Mouse (Mus musculus) G1E (cell line): ENCODE data around the gene Ttf1. TPM values are rescaled to one million over a fixed set of nuclear protein-coding genes. Genes with fewer than 3 reads are reported as not detected.

Experiments
- ATAC-seq: 2 replicates; pipeline ENCODE4 v1.8.0; 2016; ENCODE audit warnings: mild to moderate bottlenecking; ENCODE audit not compliant: insufficient number of reproducible peaks, poor library complexity, low FRiP score, severe bottlenecking; ENCODE audit errors: extremely low read depth
- DNase-seq: peaks from one replicate; pipeline ENCODE4 v3.0.0; 2012; ENCODE audit warnings: low spot score
- H3K27me3 ChIP-seq: 2 replicates; pipeline ENCODE4 v1.6.1; 2012; ENCODE audit warnings: mild to moderate bottlenecking, low read length, inconsistent platforms; ENCODE audit not compliant: insufficient read depth
- H3K36me3 ChIP-seq: replicated peaks from 2 replicates; pipeline ENCODE3; 2012; ENCODE audit warnings: mild to moderate bottlenecking, inconsistent platforms
- H3K4me1 ChIP-seq: 2 replicates; pipeline ENCODE4 v1.6.1; 2012; ENCODE audit warnings: low read depth, low read length, inconsistent platforms, mixed read lengths; ENCODE audit not compliant: insufficient read depth
- H3K4me3 ChIP-seq: 2 replicates; pipeline ENCODE4 v1.5.1; 2012; ENCODE audit warnings: low read depth, mild to moderate bottlenecking, inconsistent platforms, low read length, moderate library complexity, mixed read lengths
- H3K9me3 ChIP-seq: replicated peaks from 2 replicates; pipeline ENCODE4 v1.6.1; 2012; ENCODE audit warnings: inconsistent platforms
- CTCF ChIP-seq: IDR thresholded peaks from 2 replicates; pipeline ENCODE4 v1.5.1; 2012; ENCODE audit warnings: low read depth, low read length, inconsistent platforms, mixed read lengths
- GATA1 ChIP-seq: IDR thresholded peaks from 2 replicates; pipeline ENCODE4 v1.6.1; 2012; ENCODE audit warnings: borderline replicate concordance, low read length, inconsistent platforms, mixed read lengths
- GATA2 ChIP-seq: IDR thresholded peaks from 2 replicates; pipeline ENCODE4 v1.6.1; 2012; ENCODE audit warnings: low read depth, low read length, inconsistent platforms, borderline replicate concordance
- POLR2AphosphoS5 ChIP-seq: IDR thresholded peaks from 2 replicates; pipeline ENCODE4 v1.6.1; 2012; ENCODE audit warnings: low read depth, low read length, inconsistent platforms; ENCODE audit not compliant: insufficient replicate concordance
- TAL1 ChIP-seq: conservative IDR thresholded peaks from 2 replicates; pipeline ENCODE4 v1.6.1; 2012; ENCODE audit warnings: low read depth, low read length, inconsistent platforms, mixed read lengths
- polyA plus RNA-seq: library from polyadenylated mRNA; stranded (reverse); fragments of >175 nt; gene quantifications from 2 replicates; pipeline ENCODE4 v1.2.3, GENCODE M21; 2012
- total RNA-seq, 2 experiments: library from RNA; stranded (forward) in 1 of 2; stranded (reverse) in 1 of 2; fragments of 200-1000 nt in 1 of 2; fragments of >200 nt in 1 of 2; fragmentation: Nextera tagmentation in 1 of 2; gene quantifications; 2 replicates each; pipeline ENCODE4 v1.2.3; 2014 to 2017

The Ttf1 gene
- total and polyA plus RNA-seq, 3 experiments, result 7.8 to 39.2 (median 21.5) TPM

DNA sequence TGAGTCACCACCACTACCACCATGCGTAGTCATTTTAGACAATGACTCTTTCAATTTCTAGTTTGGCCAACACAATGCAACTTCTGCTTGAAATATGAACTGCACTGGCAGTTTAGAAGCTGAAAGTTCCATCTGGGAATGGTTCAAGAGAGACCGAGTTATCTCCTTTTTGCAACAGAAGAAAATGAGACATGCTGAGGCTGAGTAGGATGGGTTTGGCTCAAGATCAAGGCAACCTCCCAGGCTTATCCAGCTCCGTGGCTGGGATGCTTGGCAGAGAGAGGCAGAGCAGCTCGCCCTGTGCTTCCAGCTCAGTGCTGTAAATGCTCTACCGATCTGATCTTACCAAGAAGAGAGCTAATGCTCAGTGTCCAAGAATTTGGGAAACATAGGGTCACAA lies 34.8 kb upstream of the Ttf1 start:
- DNase-seq, result no peak
- H3K4me1 ChIP-seq, result no peaks in the 10 kb centered on the region
- no peaks in the 10 kb centered on the region for H3K36me3 ChIP-seq
- no peaks in the 10 kb centered on the region for H3K9me3 ChIP-seq
- peaks cover 21% of the 10 kb centered on the region for H3K27me3 ChIP-seq
- TF ChIP-seq GATA2, result no peak
- TF ChIP-seq CTCF, result no peak
- no peak for TF ChIP-seq TAL1
- no peak for TF ChIP-seq GATA1
- no peak for TF ChIP-seq POLR2AphosphoS5
- ATAC-seq, result no peak
- no peak overlapping the region for H3K4me3 ChIP-seq

DNA sequence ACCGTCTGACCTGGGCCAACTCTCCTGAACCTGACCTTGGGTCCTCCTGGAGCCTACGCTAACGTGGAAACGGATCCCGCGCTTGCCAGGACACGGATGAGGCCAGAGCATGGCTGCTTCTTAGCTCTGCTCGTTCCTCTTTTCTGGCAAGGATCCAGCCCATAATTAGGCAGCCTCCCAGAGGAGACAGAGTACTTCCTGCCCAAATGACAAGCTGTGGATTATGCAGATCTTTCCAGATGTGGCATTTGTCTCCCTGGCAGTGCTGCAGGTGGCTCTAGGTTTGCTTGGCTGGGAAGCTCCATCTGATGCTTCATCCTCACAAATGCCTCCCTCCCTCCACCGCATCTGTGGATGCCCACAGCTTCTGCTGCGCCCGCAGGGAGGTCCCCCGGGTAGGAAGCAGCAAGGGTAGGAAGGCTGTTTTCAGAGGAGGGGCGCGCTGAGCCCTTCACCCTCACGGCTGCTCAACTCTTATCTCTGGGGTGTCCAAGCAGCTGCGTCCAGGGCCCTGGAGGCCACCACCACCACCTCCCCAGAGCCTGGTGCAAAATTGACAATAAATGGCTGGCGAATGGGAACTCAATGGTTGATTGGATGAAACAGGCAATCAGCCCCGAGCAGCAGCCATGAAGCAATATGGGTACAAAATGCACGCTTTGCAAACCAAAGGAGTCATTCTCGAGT lies 29.9 kb upstream of the Ttf1 start:
- Histone ChIP-seq H3K4me1 (no peaks in the 10 kb centered on the region), H3K4me3 (no peak overlapping the region), H3K9me3 (no peaks in the 10 kb centered on the region), H3K36me3 (no peaks in the 10 kb centered on the region), H3K27me3 (peaks cover 19% of the 10 kb centered on the region)
- TF ChIP-seq POLR2AphosphoS5 (no peak), GATA1 (no peak), CTCF (no peak), TAL1 (no peak), GATA2 (no peak)
- DNase-seq, result no peak
- no peak for ATAC-seq

DNA sequence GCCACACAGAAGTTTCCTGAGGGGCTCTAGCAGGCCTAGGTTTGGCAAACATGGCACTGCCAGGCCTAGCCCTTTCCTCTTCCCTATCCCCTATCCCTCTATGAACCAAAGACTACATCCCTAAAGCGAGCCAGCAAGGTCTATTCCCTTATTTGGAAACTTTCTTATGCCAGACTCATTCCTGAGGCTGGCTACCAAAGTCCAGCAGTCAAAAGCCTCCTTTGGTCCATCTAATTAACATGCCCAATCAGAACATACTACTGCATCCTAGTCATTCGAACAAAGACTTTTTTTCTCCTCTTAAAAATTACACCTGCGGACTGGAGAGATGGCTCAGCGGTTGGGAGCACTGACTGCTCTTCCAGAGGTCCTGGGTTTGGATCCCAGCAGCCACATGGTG lies 28.1 kb upstream of the Ttf1 start:
- H3K9me3 ChIP-seq, result no peaks in the 10 kb centered on the region
- H3K4me3 ChIP-seq, result no peak overlapping the region
- DNase-seq (no peak), ATAC-seq (no peak)
- H3K27me3 ChIP-seq, result peaks cover 12% of the 10 kb centered on the region
- no peaks in the 10 kb centered on the region for H3K4me1 ChIP-seq
- TF ChIP-seq TAL1, result no peak
- TF ChIP-seq POLR2AphosphoS5, result no peak
- no peak for TF ChIP-seq CTCF
- no peak for TF ChIP-seq GATA1
- TF ChIP-seq GATA2, result no peak
- no peaks in the 10 kb centered on the region for H3K36me3 ChIP-seq

DNA sequence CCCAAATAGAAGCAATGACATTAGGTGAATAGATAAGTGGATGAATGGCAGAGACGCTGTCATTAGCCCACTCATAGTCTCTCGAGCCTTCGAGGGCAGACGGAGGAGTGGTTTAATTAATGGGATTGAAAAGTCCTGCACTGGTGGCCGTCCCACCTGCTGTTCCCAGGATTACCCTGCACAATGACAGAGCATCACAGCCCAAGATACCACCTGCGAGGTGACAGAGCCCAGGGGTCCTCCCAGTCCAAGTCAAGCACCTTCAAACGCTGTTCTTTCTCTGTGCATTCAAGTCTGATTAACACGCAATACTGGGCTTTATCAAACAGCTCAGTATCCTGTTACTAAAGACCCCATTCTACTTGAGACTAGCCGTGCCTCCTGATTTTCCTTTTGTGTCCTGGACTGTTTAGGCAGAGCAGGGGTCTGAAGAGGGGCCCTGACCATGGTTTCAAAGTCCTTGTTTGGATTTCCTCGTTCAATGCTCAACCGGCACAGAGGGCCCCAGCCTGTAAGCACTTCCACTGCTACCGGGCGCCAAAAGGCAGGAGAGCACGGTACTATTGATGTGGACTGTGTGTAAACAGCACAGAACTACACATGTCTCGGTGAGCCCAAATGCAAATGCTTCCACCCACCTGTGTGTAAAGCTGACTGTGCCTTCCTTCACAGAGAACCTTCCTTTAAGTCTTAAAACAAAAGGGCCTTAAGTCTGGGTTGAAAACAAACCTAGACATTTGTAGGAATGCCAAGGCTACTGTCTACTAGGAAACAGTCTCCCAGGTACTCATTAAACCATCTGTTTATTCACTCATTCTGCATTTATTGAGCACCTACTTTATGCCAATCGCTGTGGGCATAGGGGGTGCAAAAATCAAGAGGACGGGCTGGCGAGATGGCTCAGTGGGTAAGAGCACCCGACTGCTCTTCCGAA lies 25.3 kb upstream of the Ttf1 start:
- Histone ChIP-seq H3K27me3 (peaks cover 13% of the 10 kb centered on the region), H3K36me3 (no peaks in the 10 kb centered on the region), H3K9me3 (no peaks in the 10 kb centered on the region), H3K4me1 (no peaks in the 10 kb centered on the region), H3K4me3 (no peak overlapping the region)
- TF ChIP-seq GATA1 (no peak), POLR2AphosphoS5 (no peak), GATA2 (no peak), TAL1 (no peak), CTCF (no peak)
- no peak for DNase-seq
- ATAC-seq, result no peak

DNA sequence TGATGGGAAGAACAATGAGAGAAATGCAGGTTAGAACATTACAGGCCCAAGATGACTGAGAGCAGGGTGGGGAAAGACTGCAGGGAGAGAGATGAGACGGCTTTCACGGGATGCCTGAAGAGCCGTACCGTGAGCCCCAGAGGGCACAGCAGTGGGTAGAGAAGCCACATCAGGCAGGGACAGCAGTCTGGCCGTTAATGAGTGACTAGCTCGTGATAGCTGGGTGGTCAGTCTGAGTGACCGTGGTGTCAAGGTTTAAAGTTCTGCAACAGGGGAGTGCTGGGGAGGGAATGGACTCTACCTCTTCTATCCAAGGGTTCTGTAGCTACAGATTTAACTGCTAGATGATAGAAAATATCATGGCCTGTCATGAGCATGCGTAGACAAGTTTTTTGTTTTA lies 24.4 kb upstream of the Ttf1 start:
- no peak for ATAC-seq

DNA sequence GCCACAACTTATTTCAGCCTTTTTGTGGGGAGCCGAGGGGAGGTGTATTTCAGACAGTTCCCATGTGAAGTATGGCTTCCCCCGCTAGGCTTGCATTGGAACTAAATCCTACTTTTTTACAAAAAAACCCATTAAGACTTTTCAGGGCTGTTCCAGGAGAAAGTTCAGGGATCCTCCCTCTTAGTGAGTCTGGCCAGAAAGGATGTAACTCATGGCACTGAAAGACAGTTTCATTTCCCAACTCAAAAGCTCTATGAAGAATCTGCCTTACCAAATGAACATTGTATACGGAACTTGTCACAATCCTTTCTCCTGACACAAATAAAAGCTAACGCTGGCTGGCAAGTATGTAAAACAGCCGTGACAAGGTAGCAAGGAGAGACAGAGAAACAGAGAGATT lies 20.3 kb upstream of the Ttf1 start:
- Histone ChIP-seq H3K27me3 (peaks cover 21% of the 10 kb centered on the region), H3K4me3 (no peak overlapping the region), H3K36me3 (no peaks in the 10 kb centered on the region)

More for the DNA sequence above, 24.4 kb upstream of the Ttf1 start:
- H3K36me3 ChIP-seq, result no peaks in the 10 kb centered on the region
- peaks cover 11% of the 10 kb centered on the region for H3K27me3 ChIP-seq
- no peak overlapping the region for H3K4me3 ChIP-seq
- no peak for DNase-seq
- TF ChIP-seq CTCF (no peak), POLR2AphosphoS5 (no peak), TAL1 (no peak), GATA1 (no peak), GATA2 (no peak)
- H3K9me3 ChIP-seq, result no peaks in the 10 kb centered on the region
- no peaks in the 10 kb centered on the region for H3K4me1 ChIP-seq

More for the DNA sequence above, 20.3 kb upstream of the Ttf1 start:
- no peaks in the 10 kb centered on the region for H3K9me3 ChIP-seq
- no peak for DNase-seq
- TF ChIP-seq GATA1 (no peak), TAL1 (no peak), POLR2AphosphoS5 (no peak), GATA2 (no peak), CTCF (no peak)
- H3K4me1 ChIP-seq, result no peaks in the 10 kb centered on the region
- ATAC-seq, result no peak
